Mouse (Mus musculus): ENCODE measurements around the gene Acap1. TPM values are rescaled to one million over a fixed set of nuclear protein-coding genes. Genes with fewer than 3 reads are reported as not detected.

The Acap1 gene
- total RNA-seq, 2 experiments from 2014 or later = 0.50 to 0.72 TPM

DNA sequence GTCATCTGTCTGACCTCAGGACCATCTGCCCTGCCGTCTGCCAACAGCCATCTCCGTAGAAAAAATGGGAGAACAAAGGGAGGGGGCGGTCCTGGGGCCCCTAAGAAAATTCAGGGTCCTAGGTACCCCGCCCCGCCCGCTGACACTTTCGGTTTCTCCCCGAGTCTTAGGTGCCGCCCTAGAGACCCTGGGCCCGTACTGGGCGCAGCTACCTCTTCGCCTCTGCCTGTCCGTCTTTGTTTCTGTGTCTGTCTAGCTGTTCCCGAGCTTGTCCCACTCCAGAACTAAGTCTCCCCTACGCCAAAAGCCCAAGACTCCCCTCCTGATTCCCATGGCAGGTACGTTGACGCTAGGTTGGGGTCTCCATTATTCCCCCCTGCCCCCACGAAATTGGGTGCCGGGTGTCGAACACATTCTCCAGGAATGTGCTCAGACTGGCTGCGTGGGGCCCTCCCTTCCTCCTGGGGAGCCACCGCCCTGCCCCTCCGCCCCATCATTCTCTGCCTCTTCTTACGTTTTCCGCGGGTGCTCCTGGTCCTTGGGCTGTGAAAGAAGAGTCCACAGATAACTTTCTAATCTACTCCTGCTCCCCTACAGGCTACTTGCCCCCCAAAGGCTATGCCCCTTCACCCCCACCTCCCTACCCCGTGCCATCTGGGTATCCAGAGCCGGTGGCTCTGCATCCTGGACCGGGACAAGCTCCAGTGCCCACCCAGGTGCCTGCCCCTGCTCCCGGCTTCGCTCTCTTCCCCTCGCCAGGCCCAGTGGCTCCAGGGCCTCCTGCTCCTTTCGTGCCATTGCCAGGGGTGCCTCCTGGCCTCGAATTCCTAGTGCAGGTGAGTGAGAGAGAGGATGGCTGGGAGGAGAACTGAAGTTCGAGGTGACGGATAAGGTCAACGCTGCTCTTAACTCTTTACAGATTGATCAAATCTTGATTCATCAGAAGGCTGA lies 48.3 kb downstream of the Acap1 start:
- no peak for DNase-seq
- intact Hi-C loops (cut with DNase I) = no loop called here

- DNase-seq = peak; percentile 97
- intact Hi-C loops (cut with DNase I) = no loop called here
Measured at GRCm38 (mm10) chr11:69846198-69846680, 49.1 kb downstream of the Acap1 start, which contains the start of gene Plscr3. TSS of gene Plscr3 (plus strand) at chr11:69846376.

GRCm38 (mm10) chr11:69838714-69839104 lies 56.6 kb downstream of the Acap1 start:
- no peak for DNase-seq
- intact Hi-C loops (cut with DNase I) = loop anchor here (5.0 kb wide), 1 partner anchor 36 kb away; the partner anchor contains the start of gene Fgf11

DNA sequence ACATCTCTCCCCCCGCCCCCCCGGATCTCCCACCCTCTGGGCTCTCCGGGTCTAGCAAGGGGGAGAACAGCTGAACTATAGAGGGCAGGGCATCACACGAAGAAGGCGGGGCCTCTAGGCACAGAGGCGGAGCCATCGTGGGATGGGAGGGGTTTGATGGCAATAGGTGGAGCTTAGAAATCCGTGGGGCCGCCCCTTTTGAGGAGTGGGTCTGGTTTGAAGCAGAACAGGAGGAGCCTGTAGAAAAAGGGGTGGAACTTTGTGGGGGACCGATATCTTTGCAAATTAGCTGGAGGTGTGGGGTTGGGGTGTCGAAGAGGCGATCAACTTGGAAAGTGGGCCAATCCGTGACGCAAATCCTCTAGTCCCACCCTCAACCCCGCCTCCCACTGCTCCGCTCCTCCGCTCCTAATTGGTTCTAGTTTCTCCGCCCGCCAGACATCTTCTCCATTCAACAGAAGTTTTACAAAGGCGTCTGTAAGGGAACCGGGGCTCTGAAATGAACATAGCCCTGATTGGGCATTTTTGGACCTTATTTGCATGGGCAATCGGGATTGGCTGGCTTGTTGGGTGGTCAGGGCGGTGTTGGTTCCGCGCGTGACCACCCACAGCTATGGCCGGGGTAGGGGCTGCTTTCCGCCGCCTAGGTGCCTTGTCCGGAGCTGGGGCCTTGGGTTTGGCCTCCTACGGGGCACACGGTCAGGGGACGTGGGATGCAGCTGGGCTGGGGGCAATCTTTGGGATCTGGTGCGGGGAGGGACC lies 57.2 kb downstream of the Acap1 start, which contains the start of gene Tmem256:
Tmem256 (plus strand) TSS at position 563 of the 762 bp plus-strand sequence.
- peak; percentile 98 for DNase-seq
- intact Hi-C loops (cut with DNase I) = loop anchor here (5.0 kb wide), 1 partner anchor 36 kb away; the partner anchor contains the start of gene Fgf11

GRCm38 (mm10) chr11:69837604-69837951 lies 57.8 kb downstream of the Acap1 start, which contains the start of gene Nlgn2:
TSS of gene Nlgn2 (minus strand) at chr11:69837784.
- DNase-seq = peak; percentile 89
- intact Hi-C loops (cut with DNase I) = loop anchor here (5.0 kb wide), 1 partner anchor 35 kb away; the partner anchor contains the start of gene Fgf11

GRCm38 (mm10) chr11:69836703-69837576 lies 58.4 kb downstream of the Acap1 start:
- intact Hi-C loops (cut with DNase I) = loop anchor here (5.0 kb wide), 1 partner anchor 35 kb away; the partner anchor contains the start of gene Fgf11
- DNase-seq = peak; percentile 44

GRCm38 (mm10) chr11:69835966-69836335 lies 59.4 kb downstream of the Acap1 start:
- intact Hi-C loops (cut with DNase I) = loop anchor here (5.0 kb wide), 1 partner anchor 34 kb away; the partner anchor contains the start of gene Fgf11
- DNase-seq = no peak

DNA sequence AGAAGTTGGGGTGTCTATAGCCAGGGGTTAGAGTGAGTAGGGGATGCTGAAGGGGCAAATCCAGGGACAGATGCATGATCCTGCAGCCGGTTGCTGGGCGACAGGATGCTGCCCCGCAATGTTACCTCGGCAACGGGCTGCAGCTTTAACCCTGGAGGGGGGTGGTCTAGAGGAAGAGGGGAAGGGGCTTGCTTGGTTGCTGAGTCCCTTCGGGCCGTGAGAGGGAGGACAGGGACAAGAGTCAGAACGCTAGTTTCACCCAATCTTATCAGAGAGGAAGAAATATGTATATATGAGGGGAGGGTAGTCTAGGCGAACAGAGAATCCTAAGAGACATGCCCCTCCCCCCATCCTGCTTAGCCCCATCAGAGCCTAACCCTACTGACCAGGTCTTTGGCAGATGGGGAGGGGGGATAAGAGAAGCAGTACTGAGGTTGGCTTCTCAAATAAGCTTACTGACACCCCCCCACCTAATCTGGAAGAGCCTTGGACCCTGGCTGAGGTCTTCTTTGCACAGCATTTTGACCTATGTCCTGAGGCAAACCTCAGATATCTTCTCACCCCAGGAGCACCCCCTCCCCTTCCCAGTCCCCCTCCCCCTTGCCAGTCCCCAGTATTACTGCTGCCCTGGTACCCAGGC lies 59.9 kb downstream of the Acap1 start:
- DNase-seq = no peak
- intact Hi-C loops (cut with DNase I) = loop anchor here (5.0 kb wide), 1 partner anchor 33 kb away; the partner anchor contains the start of gene Fgf11

GRCm38 (mm10) chr11:69834001-69834549 lies 61.3 kb downstream of the Acap1 start:
- no peak for DNase-seq
- intact Hi-C loops (cut with DNase I) = no loop called here

- intact Hi-C loops (cut with DNase I) = no loop called here
Measured at GRCm38 (mm10) chr11:69833554-69833953, 61.8 kb downstream of the Acap1 start.

More at GRCm38 (mm10) chr11:69833554-69833953, 61.8 kb downstream of the Acap1 start:
- no peak for DNase-seq

Small RNA genes lying within 50 kb of the gene (microRNA-seq; reads per million reads assigned to microRNA genes)
- gene Mir6924 = not detected

Other genes starting within 250 kb of the Acap1 start
- not detected for gene Sox15, start 240.2 kb downstream of the Acap1 start, total RNA-seq (2021)
- gene Mpdu1, start 232.9 kb downstream of the Acap1 start, total RNA-seq (2021) = 10 to 100 TPM; 83.6 to 85.3 TPM
- gene Cd68, start 229.4 kb downstream of the Acap1 start, total RNA-seq (2021) = 1 to 10 TPM; 7.1 to 8.5 TPM
- gene Eif4a1, start 223.1 kb downstream of the Acap1 start, total RNA-seq (2021) = 100 to 1,000 TPM; 661 to 680 TPM
- gene Senp3, start 213.5 kb downstream of the Acap1 start, total RNA-seq (2021) = 100 to 1,000 TPM; 117 to 129 TPM
- gene Tnfsf13, start 209.8 kb downstream of the Acap1 start, total RNA-seq (2021) = 1 to 10 TPM in 1 of 2 experiments, under 1 TPM in 1; 0.93 to 1.3 TPM
- gene Tnfsf12, start 199.7 kb downstream of the Acap1 start, total RNA-seq (2021) = 1 to 10 TPM; 6.4 to 8.7 TPM
- under 1 TPM; 0.30 to 0.97 TPM for gene Tnfsfm13, start 199.4 kb downstream of the Acap1 start, total RNA-seq (2021)
- gene Polr2a, start 136.9 kb downstream of the Acap1 start, total RNA-seq (2021) = 10 to 100 TPM; 49.6 to 54.6 TPM
- not detected for gene Slc35g3, start 133.6 kb downstream of the Acap1 start, total RNA-seq (2021)
- 10 to 100 TPM; 47.9 to 52.5 TPM for gene Zbtb4, start 129.6 kb downstream of the Acap1 start, total RNA-seq (2021)
- 1 to 10 TPM in 1 of 2 experiments, under 1 TPM in 1; 0.48 to 1.5 TPM for gene Chrnb1, start 99.6 kb downstream of the Acap1 start, total RNA-seq (2021)
- 10 to 100 TPM; 25.2 to 29.6 TPM for gene Fgf11, start 93.7 kb downstream of the Acap1 start, total RNA-seq (2021)
- gene Tmem102, start 89.9 kb downstream of the Acap1 start, total RNA-seq (2021) = not detected
- gene Gm39566, start 80.2 kb downstream of the Acap1 start, total RNA-seq (2021) = not detected
- not detected for gene Spem2, start 77.1 kb downstream of the Acap1 start, total RNA-seq (2021)
- gene Spem1, start 73.4 kb downstream of the Acap1 start, total RNA-seq (2021) = 1 to 10 TPM in 1 of 2 experiments, under 1 TPM in 1; 0.93 to 1.1 TPM
- 100 to 1,000 TPM; 237 to 257 TPM for gene Nlgn2, start 57.8 kb downstream of the Acap1 start, total RNA-seq (2021)
- 100 to 1,000 TPM; 140 to 155 TPM for gene Tmem256, start 57.0 kb downstream of the Acap1 start, total RNA-seq (2021)
- 10 to 100 TPM; 46.2 to 52.1 TPM for gene Plscr3, start 49.2 kb downstream of the Acap1 start, total RNA-seq (2021)
- gene Tnk1, start 36.8 kb downstream of the Acap1 start, total RNA-seq (2021) = not detected
- gene Tmem95, start 17.5 kb downstream of the Acap1 start, total RNA-seq (2021) = not detected
- gene Kctd11, start 14.1 kb downstream of the Acap1 start, total RNA-seq (2021) = 1 to 10 TPM in 1 of 2 experiments, under 1 TPM in 1; 0.38 to 1.0 TPM
- 10 to 100 TPM in 1 of 2 experiments, 1 to 10 TPM in 1; 8.3 to 10.7 TPM for gene 2810408A11Rik, start 5.4 kb upstream of the Acap1 start, total RNA-seq (2021)
- 100 to 1,000 TPM; 157 to 165 TPM for gene Neurl4, start 5.5 kb upstream of the Acap1 start, total RNA-seq (2021)
- 10 to 100 TPM; 37.8 to 38.3 TPM for gene Gps2, start 18.3 kb upstream of the Acap1 start, total RNA-seq (2021)
- 100 to 1,000 TPM; 539 to 555 TPM for gene Eif5a, start 26.4 kb upstream of the Acap1 start, total RNA-seq (2021)
- 10 to 100 TPM; 16.1 to 23.5 TPM for gene Ybx2, start 40.3 kb upstream of the Acap1 start, total RNA-seq (2021)
- 1 to 10 TPM; 1.7 to 3.2 TPM for gene Slc2a4, start 52.6 kb upstream of the Acap1 start, total RNA-seq (2021)
- gene Cldn7, start 69.2 kb upstream of the Acap1 start, total RNA-seq (2021) = not detected
- 100 to 1,000 TPM in 1 of 2 experiments, 10 to 100 TPM in 1; 89.3 to 102 TPM for gene Ctdnep1, start 85.6 kb upstream of the Acap1 start, total RNA-seq (2021)
- 100 to 1,000 TPM; 112 to 116 TPM for gene Elp5, start 87.0 kb upstream of the Acap1 start, total RNA-seq (2021)
- 100 to 1,000 TPM; 303 to 307 TPM for gene Gabarap, start 95.6 kb upstream of the Acap1 start, total RNA-seq (2021)
- gene Phf23, start 100.2 kb upstream of the Acap1 start, total RNA-seq (2021) = 10 to 100 TPM; 46.2 to 48.7 TPM
- gene Dvl2, start 105.1 kb upstream of the Acap1 start, total RNA-seq (2021) = 10 to 100 TPM; 38.8 to 40.1 TPM
- 10 to 100 TPM; 44.8 to 45.0 TPM for gene Acadvl, start 119.9 kb upstream of the Acap1 start, total RNA-seq (2021)
- gene Dlg4, start 121.4 kb upstream of the Acap1 start, total RNA-seq (2021) = 100 to 1,000 TPM; 496 to 497 TPM
- gene Asgr1, start 158.5 kb upstream of the Acap1 start, total RNA-seq (2021) = 1 to 10 TPM; 3.7 to 3.9 TPM
- not detected for gene Asgr2, start 197.1 kb upstream of the Acap1 start, total RNA-seq (2021)
- gene Mgl2, start 234.8 kb upstream of the Acap1 start, total RNA-seq (2021) = under 1 TPM; 0.30 to 0.95 TPM

All from left cerebral cortex, postnatal 4 days (tissue).